Mouse (Mus musculus) lung, adult 2 months (tissue): ENCODE results near the gene Stx17.

ENCODE experiments used
- CTCF ChIP-seq: fragments of 200-500 bp; IDR thresholded peaks from 2 replicates; pipeline ENCODE4 v1.5.1; 2011; ENCODE audit warnings: mild to moderate bottlenecking, low read length, control low read depth; ENCODE audit not compliant: insufficient read depth
- POLR2A ChIP-seq: fragments of 200-500 bp; IDR thresholded peaks from 2 replicates; pipeline ENCODE4 v1.6.1; 2011; ENCODE audit warnings: low read depth, mild to moderate bottlenecking, control low read depth, low read length, borderline replicate concordance; ENCODE audit errors: extremely low read depth

DNA sequence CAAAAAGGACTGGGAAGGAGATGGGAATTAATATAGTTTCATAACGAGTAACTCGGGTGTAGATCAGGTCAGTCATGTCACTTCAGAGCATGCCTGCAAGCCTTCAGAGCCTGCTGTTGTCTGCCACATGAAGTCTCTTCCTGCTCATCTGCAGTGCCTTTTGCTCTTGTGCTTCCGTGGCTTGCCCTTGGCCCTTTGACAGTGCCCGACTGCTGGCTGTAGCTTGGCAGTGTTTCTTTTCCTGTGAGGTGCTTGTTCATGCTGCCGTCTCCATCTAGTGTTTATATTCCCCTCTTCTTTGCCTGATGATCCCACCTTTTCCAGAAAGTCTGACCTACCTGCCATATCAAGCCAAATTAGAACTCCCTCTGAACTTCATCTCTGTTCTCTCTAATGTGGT, 39.1 kb downstream of the Stx17 start:
- no peak for TF ChIP-seq CTCF
- TF ChIP-seq POLR2A = no peak
